Mouse (Mus musculus) c-Kit-positive CD71-negative TER-119-negative erythroid progenitor cells, embryonic 14.5 days (primary cell): ENCODE measurements at regions not wholly inside any gene's neighbourhood (a gene's known extent, or its start where the extent isn't known, plus 50 kb on each side); places are given as distances from the start of the nearest gene placed in this dataset.
A peak's percentile ranks its signal among the peaks of the same experiment; 100 is the strongest.

Experiments used
- DNase-seq: peaks from one replicate; pipeline ENCODE4 v3.0.0-alpha.2; 2013; ENCODE audit warnings: low read depth

GRCm38 (mm10) chr14:76917139-76917929 is 119.2 kb upstream of the Ccdc122 start:
- DNase-seq, result no peak

DNA sequence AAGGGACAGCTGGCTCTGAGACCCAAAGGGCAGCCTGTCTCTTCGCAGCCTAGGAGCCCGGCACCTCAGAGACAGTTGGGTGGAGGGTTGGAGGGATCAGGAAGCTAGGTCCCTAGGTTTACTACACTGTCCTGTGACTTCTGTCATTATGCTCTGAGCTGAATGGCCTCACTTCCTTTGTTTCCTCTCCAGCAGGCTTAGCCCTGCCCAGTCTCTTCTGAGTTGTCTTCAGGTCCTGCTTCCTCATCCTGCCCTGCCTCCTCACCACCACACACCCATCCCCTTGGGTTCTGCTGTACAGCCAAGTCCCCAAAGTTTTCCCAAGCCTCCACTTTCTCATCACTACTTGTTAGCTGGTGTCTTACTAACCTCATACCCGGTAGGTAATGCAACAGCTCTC is 122.7 kb upstream of the Ccdc122 start:
- no peak for DNase-seq

DNA sequence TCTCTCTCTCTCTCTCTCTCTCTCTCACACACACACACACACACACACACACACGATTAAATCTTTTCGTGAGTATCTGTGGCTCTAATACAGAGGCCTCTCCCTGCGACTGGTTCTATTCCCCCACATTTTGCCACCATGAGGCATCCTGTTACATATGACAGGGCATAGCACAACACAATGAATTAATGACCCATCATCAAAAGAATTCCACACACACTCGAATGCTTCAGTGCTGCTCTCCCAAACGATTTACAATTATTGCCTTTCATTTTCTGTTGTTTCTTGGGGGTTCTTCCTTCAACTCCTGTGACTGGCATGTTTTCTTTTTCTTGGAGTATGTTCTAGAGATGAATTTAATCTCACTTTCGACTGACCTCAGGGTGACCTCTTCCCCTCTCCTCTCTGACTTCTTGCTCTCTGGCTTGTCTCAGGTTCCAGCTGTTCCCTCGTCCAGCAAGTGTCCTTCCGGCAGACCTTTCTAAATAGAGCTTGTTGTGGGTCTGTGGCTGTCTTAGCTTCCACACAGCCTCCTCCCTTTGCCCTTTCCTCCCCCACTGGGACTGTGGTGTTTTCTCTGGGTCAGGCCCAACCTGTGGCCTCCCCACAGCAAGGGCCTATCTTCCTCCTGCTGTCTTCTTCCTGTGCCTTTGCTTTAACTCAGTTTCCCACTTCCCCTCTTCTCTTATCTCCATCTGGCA is 124.1 kb upstream of the Ccdc122 start:
- DNase-seq, result no peak

- DNase-seq, result no peak
These were observed 125.3 kb upstream of the Ccdc122 start for GRCm38 (mm10) chr14:76911271-76911670.

DNA sequence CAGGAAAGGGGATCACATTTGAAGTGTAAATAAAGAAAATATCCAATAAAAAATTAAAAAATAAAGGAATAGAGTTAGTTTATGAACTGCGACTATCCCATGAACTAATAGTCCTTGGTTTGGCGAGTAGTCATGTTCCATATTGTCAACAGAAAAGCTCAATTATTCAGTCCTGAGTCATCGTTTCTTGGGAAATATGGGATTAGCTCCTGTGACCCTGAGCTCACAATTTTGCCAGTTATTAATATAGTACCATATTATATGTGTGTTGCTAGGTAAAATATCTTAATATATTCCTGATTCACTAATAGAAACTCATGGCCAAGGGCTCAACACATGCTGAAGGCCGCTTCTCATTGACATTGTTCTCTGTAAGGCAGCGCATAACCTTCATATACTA is 126.4 kb upstream of the Ccdc122 start:
- DNase-seq, result no peak

- no peak for DNase-seq
These were observed 128.6 kb upstream of the Ccdc122 start for GRCm38 (mm10) chr14:76907941-76908340.

GRCm38 (mm10) chr14:76902962-76903757 is 133.4 kb upstream of the Ccdc122 start:
- no peak for DNase-seq

- DNase-seq, result no peak
These were observed 135.1 kb upstream of the Ccdc122 start for GRCm38 (mm10) chr14:76901490-76901889.

GRCm38 (mm10) chr14:76899331-76899730 is 137.2 kb upstream of the Ccdc122 start:
- DNase-seq, result no peak

DNA sequence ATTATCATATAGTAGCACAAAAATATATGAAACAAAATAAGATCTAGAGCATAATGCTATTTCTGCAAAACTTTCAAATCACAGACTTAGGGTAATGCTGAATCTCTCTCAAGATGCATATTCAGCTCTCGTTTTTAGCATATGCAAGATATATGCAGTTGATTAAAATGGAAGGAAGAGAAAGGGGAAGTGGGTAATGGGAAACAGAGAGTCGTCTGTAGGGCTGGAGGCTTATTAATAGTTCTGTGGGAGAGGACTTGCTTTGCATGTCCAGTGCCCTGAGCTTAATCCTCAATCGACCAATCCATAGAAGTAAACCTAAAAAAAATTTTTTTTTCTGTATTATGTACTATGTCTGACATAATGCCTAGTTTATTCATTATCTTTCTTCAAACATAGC is 148.9 kb upstream of the Ccdc122 start:
- DNase-seq, result no peak

DNA sequence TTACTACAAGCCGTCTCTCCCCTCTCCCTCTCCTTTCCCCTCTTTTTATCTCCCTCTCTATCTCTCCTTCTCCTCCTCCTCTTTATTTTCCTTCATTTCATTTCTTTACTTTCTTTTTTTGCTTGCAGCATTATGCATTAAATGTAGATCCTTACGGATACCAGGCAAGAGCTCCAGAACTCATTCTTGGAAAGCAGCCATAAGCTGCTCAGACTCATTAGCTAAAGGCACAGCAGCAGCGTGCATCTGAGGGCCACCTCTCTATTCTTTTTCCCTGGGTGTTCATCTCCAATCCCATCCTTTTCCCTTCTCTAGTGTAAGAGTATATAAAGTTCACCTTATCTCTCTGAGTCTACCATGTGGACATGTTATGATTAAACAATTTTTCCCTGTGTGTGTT is 149.4 kb upstream of the Ccdc122 start:
- no peak for DNase-seq

- DNase-seq, result peak; percentile 26
These were observed 153.3 kb upstream of the Ccdc122 start for GRCm38 (mm10) chr14:76883231-76883651.

- no peak for DNase-seq
These were observed 153.8 kb upstream of the Ccdc122 start for GRCm38 (mm10) chr14:76882711-76883171.

DNA sequence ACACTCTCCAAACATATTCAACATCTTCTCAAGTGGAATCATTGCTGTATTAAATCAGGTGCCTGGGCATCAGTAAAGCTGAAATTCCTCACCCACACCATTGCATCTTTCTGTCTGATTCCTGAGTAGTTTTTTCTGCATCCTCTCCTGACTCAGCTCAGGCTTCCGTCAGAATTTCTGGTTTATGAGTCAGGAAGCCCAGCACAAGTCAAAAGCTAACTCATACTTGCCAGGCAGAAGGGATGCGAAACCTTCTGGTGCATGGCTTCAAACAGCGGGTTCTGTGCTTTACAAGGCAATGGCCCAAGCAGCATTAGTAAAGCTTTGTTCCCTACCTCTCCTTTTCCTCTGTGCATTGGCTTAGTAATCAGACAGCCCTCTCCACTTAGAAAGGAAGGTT is 155.7 kb upstream of the Ccdc122 start:
- no peak for DNase-seq

DNA sequence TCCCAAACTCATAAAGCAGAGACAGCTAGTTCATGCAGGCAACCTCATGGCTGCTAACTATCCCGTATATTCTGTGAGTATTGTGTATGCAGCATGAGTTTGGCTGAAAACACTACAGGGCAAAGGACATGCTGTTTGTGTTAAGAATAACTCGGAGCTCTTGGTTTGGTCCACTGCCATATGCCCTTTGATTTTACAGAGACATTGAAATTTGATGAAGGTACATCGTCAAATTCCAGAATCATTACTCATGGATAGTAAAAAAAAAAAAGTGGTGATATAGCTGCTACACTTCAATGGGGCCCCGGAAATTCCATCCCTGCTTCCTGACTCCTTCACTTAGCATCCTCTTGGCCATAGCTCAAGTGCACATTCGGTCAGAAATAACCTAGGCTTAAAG is 159.3 kb upstream of the Ccdc122 start:
- no peak for DNase-seq

DNA sequence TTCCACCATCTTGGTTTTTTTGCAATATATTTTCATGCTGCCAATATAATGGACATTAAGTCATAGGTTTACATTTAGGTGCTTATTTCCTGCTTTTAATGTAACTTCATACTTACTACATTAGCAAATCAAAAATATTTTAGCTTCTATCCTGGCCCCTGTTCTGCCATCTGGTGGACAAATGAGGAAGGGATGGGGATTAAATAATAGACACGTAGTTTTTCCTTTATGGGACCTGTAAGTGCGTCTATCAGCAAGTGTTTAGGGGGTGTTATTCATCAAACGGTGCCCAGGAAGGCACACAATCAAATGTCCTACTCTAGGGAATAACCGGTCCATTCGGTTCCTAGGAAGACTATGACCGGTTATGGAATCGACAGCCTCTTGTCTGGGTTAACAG is 160.6 kb upstream of the Ccdc122 start:
- no peak for DNase-seq

DNA sequence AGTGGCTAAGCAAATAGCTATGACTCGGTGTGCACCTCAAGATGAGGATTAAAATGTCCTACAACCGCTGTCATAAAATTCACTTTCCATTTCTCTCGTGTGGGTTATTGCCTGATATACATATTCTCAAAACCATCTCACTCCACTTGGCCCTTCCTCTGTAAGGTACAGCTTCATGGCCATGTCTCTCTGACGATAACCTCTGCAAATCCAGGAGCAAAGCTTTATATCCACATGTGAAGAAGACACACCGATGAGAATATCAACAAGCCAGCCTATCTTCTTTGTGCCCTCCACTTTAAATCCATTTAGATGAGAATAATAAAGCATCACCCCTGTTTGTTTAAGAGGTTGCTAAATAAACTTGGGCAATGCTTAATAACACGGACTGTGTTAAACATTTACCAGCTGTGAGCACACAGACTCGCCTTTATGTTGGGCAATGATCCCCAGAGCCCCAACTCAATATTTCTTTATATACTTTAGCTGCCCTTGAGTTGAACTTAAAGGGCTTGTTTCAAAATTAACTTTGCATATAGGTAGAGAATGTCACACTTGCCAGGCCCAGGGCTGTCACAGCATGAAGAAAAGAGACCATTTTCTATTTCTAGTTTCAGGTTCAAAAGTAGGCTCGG is 161.2 kb upstream of the Ccdc122 start:
- no peak for DNase-seq

DNA sequence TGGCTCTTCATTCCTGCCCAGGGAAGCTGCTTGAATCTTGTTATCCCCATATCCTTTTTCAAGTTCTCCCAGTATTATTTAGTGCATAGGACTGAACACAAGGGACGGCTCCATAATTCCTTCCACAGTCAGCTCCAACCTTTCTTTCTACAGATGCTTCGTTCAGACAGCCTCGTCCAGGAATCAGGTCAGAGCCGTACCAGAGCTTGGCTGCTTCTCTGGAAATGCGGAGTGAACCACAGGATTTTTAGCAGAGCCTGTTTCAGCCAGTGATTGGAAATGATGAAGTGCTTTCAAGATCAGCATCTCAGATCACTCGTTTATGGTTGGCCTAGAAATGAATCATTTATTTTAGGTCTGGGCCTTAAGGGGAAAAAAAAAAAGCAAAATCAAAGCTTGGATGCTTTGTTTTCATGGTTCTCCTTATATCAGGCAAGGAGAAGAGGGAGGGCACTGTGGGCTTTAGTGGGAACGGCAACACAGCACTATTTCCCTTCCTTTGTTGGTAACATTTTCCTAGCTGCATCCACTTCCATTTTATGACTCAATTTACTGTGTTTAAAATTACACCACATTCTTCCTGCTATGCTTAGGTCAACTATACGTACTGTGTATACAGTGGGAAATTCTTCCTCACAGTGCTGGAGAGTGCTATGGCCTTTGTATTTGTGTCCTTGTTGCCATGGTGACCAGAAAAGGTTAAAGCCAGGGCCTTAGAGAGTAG is 161.9 kb upstream of the Ccdc122 start:
- DNase-seq, result no peak

- DNase-seq, result no peak
These were observed 162.9 kb upstream of the Ccdc122 start for GRCm38 (mm10) chr14:76873684-76874083.

GRCm38 (mm10) chr14:76872976-76873375 is 163.6 kb upstream of the Ccdc122 start:
- no peak for DNase-seq

- DNase-seq, result no peak
These were observed 164.1 kb upstream of the Ccdc122 start for GRCm38 (mm10) chr14:76872510-76872909.
